Mouse (Mus musculus): ENCODE measurements around the gene Slc6a8.

The Slc6a8 gene

DNA sequence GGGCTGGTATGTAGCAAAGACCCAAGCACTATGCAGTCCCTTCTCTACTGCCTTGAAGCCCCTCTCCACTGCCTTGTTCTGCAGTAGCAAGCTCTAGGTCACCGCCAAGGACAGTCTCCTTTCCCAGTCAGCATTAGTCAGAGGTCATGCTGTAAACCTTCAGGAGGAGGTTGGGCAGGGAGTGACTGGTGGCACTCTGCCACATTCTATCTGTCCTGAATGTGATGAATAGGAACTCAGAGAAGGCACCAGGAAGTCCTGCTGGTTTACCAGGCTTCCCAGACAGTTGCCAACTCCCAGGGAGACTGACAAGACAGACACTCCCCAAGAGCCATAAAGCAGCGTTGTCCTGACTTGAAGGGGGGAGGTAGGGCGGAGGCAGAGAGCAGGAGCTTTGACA is 12.7 kb downstream of the Slc6a8 start:
- DNase-seq = peak; percentile 96

DNA sequence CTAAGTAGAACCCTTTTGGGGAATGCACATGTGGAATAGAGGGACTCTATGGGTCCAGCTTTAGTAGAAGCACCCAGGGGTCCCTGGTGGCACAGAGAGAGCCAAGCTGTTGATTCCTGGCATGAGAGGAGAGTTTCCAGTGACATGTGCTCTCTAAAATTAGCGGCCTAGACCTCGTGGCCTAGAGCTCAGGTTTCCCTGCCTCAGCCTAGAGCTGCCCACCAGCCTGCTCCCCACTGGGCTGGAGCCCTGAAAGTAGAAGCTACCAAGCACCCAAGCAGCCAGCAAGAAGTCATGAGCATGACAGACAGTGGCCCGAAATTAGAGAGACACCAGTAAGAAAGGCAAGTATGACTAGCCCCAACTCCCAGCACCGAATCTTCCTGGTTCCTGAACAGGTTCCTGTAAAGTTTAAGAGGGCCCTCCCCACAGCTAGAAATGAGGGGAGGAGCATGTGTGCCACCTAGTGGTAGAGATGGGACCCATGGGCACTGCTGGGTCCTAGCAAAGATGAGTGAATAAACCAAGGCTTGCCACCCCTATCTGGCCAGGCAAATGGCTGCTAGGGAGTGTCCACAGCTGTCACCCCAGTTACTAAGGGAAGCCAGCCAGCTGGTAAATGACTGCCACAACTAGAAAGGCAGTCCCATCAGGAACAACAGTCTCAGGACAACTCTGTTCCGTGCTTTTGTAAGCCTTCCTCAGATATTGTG is 18.1 kb downstream of the Slc6a8 start:
- DNase-seq = peak; percentile 94

DNA sequence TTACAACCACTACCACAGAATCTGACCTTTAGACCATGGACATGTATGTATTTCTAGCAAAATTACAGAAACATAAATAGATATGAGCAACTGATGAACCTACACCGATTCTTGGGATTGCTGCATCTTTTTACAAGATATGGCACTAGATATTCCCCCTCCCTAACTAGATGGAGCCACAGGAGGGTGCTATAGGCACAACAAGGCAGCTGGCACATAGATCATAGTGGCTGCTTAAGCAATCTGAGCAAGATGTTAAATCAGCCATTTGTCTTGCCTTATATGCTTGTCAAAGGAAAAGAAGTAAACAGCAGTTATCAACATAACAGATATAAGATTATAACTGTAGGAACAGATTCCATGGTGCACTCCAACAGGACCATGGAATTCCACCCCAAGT is 27.5 kb downstream of the Slc6a8 start:
- peak; percentile 30 for DNase-seq

DNA sequence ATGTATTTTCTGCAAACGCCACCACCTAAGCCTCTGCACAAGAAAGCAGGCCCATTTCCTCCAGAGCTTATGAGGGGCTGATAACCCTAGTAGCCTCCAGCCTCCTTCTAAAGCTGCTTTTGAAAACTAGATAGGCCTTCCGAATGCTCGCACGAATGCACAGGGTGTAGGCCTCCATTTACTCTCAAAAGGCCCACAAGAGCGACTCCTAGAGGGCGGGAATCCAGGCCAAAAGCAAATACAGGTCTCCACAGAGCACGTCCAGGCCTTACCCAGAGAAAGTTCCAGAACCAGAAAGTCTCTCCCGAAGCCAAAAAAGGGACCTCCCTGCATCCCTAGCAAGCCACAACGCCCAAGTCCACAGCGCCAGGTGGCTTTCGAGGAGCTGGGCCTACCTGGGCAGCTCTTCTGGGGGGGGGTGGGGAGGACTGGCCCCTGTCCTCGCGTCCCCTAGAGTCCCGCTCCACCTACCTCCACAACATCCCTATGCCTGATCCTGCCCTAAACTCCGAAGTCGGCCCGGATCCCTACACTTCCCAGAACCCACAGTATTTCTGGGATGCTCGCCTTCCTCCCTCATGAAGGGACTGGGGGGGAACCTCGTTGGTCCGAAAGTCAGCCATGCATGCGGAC is 42.6 kb downstream of the Slc6a8 start:
- DNase-seq = peak; percentile 94

DNA sequence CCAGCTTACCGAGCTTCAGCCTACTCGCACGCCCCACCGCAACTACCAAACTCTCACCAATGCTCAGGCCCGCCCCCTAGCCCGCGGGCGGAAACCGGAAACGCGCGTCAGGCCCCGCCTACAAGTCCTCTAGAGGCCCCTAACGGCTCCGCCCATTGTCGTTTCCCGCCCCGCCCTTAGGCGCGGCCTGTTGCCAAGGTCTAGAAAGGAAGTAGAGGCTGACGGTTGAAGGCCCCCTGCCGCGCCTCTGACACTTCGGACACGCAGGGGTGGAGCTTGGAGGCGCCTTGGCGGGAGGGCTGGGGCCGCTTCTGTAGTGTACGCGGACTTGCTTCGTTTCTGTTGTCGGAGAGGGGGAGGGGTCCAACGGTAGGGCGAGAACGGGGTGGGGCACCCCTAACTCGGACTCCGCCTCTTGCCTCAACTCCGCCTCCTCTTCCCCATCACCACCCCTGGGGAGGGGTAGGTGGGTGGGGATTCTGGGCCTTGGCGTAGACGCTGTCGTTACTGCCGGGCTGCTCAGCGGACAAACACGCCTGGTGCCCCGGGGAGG is 43.2 kb downstream of the Slc6a8 start, which contains the start of the genes Bcap31 and Abcd1:
Gene Bcap31, minus strand, starts transcription at position 67 of the 553 bp plus-strand sequence.
Gene Abcd1, plus strand, starts transcription at position 489 of the 553 bp plus-strand sequence.
- peak; percentile 100 for DNase-seq

DNA sequence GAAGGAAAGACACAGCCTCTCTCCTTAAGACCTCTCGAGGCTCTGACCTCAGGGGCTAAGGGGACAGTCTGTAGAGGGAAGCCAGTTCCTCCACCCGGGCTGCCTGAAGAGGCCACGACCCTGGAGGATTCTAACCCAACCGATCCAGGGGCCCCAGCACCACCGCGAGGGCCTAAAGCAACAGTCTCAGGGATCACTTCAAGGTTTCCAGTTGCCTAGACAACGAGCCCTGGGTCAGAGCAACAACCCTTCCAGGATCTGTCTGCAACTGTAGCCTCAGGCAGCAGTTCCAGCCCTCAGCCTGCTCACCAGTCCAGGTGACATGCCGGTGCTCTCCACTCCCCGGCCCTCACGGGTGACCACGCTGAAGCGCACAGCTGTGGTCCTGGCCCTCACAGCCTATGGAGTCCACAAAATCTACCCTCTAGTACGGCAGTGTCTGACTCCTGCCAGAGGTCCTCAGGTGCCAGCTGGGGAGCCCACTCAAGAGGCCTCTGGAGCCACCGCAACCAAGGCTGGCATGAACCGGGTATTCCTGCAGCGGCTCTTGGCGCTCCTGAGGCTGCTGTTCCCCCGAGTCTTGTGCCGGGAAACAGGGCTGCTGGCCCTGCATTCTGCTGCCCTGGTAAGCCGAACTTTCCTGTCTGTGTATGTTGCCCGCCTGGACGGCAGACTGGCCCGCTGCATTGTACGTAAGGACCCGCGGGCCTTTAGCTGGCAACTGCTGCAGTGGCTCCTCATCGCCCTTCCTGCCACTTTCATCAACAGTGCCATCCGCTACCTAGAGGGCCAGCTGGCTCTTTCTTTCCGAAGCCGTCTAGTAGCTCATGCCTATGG is 44.0 kb downstream of the Slc6a8 start:
- no peak for DNase-seq

DNA sequence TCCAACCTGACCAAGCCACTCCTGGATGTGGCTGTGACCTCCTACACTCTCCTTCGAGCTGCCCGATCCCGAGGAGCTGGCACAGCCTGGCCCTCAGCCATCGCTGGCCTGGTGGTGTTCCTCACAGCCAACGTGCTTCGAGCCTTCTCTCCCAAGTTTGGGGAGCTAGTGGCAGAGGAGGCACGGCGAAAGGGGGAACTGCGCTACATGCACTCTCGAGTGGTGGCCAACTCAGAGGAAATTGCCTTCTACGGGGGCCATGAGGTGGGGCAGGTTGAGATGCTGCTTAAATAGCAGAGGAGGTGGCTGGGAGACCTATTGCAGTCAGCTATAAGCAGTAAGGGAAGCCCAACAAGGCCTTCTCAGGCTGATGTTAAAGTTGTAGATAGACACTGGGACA is 44.7 kb downstream of the Slc6a8 start:
- DNase-seq = peak; percentile 90

DNA sequence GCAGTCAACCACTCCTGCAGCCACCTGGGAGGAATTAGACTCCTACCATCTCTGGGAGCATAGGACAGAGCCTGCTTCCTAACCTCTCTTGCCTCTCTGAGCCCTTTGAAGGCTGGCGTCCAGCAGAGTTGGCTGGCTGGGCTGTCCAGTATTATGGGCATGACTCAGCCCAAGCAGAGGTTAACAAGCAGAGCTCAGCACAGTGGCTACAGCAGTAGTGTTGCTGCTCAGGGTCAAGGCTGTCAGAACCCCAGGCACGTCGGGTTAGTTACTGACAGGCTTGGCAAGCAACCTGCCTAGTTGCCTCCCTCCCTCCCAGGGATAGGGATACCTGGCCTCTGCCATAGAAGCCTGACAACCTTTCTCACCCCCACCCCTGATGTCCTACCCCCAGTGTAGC is 45.3 kb downstream of the Slc6a8 start:
- DNase-seq = peak; percentile 91

DNA sequence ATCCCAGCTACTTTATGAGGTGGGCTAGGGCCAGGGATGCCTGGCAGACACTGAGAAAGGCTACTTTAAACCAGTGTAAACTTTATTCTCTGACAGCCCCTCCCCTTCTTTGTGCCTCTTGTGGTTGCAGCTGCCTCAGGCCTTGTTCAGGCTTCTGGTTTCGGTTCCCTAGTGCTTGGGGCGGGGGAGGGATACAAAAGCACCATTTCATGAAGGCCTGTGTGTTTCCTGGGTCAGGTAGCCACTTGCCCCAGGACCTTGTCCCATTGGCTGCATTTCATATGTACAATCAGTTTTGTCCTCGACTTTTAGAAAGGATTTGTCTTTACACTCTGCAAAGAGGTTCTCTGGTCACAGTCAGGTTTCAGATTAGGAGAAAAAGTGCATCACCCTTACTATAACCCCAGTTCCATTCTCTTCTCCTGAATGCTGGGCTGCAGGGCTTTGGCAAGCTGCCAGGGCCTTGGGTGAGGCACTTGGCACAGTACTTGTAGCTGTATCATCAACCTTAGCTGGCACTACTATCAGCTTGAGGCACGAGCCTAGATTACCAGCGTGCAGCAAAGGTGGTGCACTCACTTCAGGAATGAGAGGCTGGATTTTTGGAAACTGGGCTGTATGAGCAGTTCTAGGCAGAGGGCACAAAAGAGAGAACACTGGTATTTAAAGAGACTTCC is 45.9 kb downstream of the Slc6a8 start:
- DNase-seq = peak; percentile 93

DNA sequence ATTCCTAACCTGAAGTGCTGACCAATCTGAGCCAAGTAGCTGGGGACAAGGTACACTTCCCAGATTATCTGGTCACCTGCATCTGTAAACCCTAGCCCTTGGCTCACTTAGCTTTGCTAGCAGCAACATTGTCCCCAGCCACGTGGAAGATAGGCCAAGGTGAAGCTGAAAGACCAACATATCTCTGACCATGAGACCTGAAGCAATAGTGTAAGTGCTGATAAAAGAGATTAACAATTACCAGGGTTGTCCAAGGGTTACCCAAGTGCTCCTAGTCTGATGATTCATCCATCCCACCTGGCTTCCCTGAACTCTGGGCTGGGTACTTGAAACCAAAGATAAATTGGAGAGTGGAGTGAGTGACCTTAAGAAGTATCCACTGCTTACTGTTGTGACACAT is 58.0 kb downstream of the Slc6a8 start:
- DNase-seq = no peak
